Mouse (Mus musculus) testis, adult 2 months (tissue): ENCODE measurements at regions not wholly inside any gene's neighbourhood (a gene's known extent, or its start where the extent isn't known, plus 50 kb on each side); places are given as distances from the start of the nearest gene placed in this dataset.

Experiments
- H3K27ac ChIP-seq: fragments of 200-500 bp; 2 replicates; pipeline ENCODE4 v1.5.1; 2012; ENCODE audit warnings: low read depth, low read length; ENCODE audit not compliant: control insufficient read depth, insufficient read depth
- H3K27me3 ChIP-seq: fragments of 200-500 bp; 2 replicates; pipeline ENCODE4 v1.6.1; 2012; ENCODE audit warnings: mild to moderate bottlenecking, low read length, moderate library complexity; ENCODE audit not compliant: control insufficient read depth, insufficient read depth
- H3K36me3 ChIP-seq: fragments of 200-500 bp; 2 replicates; pipeline ENCODE4 v1.6.1; 2012; ENCODE audit warnings: mild to moderate bottlenecking, low read length; ENCODE audit not compliant: control insufficient read depth, insufficient read depth
- H3K4me1 ChIP-seq: fragments of 200-500 bp; 2 replicates; pipeline ENCODE4 v1.6.1; 2012; ENCODE audit warnings: low read length; ENCODE audit not compliant: control insufficient read depth, insufficient read depth
- H3K4me3 ChIP-seq: fragments of 200-500 bp; 2 replicates; pipeline ENCODE4 v1.5.1; 2012; ENCODE audit warnings: low read depth, mild to moderate bottlenecking, low read length, moderate library complexity, mixed read lengths; ENCODE audit not compliant: control insufficient read depth
- CTCF ChIP-seq: fragments of 200-500 bp; IDR thresholded peaks from 2 replicates; pipeline ENCODE4 v1.5.1; 2012; ENCODE audit warnings: low read depth, mild to moderate bottlenecking, inconsistent platforms, low read length, moderate library complexity; ENCODE audit not compliant: control insufficient read depth, insufficient read depth, insufficient replicate concordance
- POLR2A ChIP-seq: fragments of 200-500 bp; IDR thresholded peaks from 2 replicates; pipeline ENCODE4 v1.6.1; 2012; ENCODE audit warnings: low read depth, mild to moderate bottlenecking, inconsistent platforms, low read length, moderate library complexity; ENCODE audit not compliant: control insufficient read depth

DNA sequence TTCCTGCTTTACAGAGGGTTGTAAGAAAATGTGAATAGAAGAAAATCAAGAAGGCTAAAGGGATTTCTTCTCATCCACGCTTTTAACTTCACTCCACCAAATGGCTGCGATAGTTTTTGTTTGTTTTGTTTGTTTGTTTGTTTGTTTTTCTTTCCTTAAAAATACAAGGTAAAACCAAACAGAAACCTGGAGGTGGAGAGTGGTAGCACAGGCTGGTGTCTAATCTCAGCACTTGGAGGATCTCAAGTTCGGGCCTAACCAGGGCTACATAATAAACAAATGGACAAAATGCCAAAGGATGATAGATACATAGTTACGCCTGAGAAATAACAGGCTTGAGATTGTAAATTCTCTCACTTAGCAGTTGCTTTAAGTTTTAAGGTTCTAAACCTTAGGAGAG lies 50.8 kb upstream of the Mboat1 start:
- H3K4me1 ChIP-seq: 0 out of 2 replicates have a peak, but pooled peaks cover 2% of the 10 kb centered on the region
- no peak overlapping the region for H3K4me3 ChIP-seq
- no peak overlapping the region for H3K27ac ChIP-seq
- TF ChIP-seq CTCF (no peak), POLR2A (no peak)
- H3K36me3 ChIP-seq: no peaks in the 10 kb centered on the region
- no peaks in the 10 kb centered on the region for H3K27me3 ChIP-seq

DNA sequence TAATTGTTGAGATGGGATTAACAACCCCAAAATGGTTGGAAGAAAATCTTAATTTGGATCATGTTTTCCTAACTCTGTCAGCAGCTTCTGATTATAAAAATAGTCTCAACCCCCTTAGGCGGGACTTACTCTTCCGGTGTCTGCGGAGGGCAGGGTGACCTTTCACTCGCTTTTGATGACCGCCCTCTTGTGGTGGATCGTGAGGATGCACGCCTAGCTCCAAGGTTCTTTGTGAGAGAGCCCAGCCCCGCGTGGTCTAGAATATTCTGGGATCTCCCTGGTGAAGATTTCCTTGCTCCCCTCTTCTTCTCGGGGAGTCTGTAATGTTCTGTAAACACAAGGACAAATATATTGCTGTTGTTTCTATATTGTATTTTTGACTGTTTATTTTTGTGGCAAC lies 51.3 kb upstream of the Mboat1 start:
- Histone ChIP-seq H3K4me1 (0 out of 2 replicates have a peak, but pooled peaks cover 2% of the 10 kb centered on the region), H3K4me3 (no peak overlapping the region), H3K27ac (no peak overlapping the region), H3K36me3 (no peaks in the 10 kb centered on the region), H3K27me3 (no peaks in the 10 kb centered on the region)
- TF ChIP-seq POLR2A: no peak
- TF ChIP-seq CTCF: peak; percentile 91

DNA sequence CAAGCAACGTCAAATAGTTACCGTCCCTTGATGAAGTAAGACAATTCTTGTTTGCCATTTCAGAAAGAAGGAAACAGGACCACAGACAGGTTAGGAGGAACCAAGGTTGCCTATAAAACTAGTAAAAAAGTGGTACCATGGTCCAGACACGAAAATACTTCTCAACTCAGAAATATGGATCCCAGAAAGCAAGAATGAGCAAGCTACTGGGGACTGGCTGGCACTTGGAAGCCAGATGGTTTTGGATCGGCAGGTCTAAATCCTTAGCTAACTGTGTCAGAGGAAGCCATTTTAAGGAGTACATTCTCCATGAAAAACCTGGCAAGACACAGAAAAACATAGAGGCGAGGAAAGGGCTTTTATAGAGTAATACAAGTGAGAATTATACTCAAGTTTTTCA lies 51.9 kb upstream of the Mboat1 start:
- H3K27ac ChIP-seq: no peak overlapping the region
- no peaks in the 10 kb centered on the region for H3K27me3 ChIP-seq
- H3K4me3 ChIP-seq: no peak overlapping the region
- H3K36me3 ChIP-seq: no peaks in the 10 kb centered on the region
- TF ChIP-seq CTCF (no peak), POLR2A (no peak)
- 0 out of 2 replicates have a peak, but pooled peaks cover 2% of the 10 kb centered on the region for H3K4me1 ChIP-seq

DNA sequence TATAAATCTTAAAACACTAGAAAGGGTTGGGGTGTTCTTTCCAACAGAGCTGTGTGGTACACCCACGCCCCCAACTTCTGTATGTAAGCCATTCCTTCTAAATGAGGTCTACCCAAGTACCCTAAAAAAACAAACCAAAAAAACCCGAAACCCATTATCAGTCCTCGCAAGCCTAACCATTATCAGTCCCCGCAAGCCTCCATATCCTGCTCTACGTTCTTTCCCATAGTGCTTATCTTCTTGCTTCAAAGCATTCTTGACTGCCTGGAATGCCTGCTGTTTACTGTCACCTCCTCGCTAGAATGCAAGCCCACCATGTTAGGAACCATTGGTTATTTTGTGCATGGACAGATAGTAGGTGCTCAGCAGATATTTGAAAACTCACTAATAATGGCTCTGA lies 52.3 kb upstream of the Mboat1 start:
- Histone ChIP-seq H3K36me3 (no peaks in the 10 kb centered on the region), H3K4me3 (no peak overlapping the region), H3K27me3 (no peaks in the 10 kb centered on the region), H3K4me1 (0 out of 2 replicates have a peak, but pooled peaks cover 2% of the 10 kb centered on the region), H3K27ac (no peak overlapping the region)
- no peak for TF ChIP-seq CTCF
- TF ChIP-seq POLR2A: no peak

DNA sequence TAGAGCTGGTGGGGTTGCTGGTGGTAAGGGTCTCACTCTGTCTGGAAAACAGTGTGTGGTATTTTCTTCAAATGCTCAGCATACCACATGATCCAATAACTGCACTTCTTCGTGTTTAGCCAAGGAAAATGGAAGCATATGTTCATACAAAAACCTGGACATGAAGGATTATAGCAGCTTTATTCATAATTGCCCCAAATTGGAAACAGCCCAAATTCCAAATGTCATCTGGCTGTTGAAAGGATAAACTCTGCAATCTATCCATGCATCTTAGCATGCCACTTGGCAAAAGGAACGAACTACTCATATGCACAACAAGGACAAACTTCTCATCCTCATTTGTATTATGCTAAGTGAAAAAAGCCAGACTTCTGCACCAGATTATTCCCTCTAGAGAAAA lies 53.5 kb upstream of the Mboat1 start:
- Histone ChIP-seq H3K27ac (no peak overlapping the region), H3K4me1 (0 out of 2 replicates have a peak, but pooled peaks cover 2% of the 10 kb centered on the region), H3K4me3 (no peak overlapping the region), H3K27me3 (no peaks in the 10 kb centered on the region), H3K36me3 (no peaks in the 10 kb centered on the region)
- no peak for TF ChIP-seq CTCF
- no peak for TF ChIP-seq POLR2A

DNA sequence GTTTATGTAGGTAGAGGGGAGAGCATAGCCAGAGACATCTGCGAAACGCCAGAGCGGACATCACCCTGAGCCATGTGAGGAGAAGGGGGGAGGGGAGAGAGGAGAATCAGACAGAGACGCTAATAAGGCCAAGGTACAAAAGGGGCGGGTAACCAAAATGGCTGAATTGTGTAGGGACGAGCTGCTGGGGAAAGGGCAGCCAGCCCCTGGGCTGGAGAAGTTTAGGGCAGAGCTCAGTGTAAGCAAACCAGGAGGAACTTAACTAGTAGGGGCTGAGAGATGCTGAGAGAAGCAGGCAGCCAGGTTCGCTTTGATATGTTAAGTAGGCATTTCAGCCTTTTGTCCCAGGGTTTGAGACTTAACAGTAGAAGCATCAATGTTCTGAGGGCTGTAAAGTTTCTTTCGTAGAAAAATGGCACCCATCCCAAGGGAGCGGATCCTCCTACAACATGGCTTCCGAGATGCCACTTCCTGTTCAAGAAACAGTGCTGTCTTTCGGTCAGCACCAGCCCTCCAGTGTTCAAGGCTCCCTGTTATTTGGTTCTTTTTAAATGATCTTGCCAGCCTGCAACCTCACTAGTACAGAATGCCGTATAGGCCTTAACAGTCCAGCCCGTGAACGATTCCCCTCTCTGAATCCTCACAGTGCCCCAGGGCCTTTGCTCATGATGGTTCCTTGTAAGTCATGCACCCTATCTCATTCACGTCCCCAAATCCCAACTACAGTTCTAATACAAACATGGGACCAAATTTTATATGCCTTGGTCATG lies 55.4 kb upstream of the Mboat1 start:
- TF ChIP-seq CTCF (no peak), POLR2A (no peak)
- H3K27ac ChIP-seq: no peak overlapping the region
- peak overlapping the region; percentile 39 for H3K4me3 ChIP-seq

DNA sequence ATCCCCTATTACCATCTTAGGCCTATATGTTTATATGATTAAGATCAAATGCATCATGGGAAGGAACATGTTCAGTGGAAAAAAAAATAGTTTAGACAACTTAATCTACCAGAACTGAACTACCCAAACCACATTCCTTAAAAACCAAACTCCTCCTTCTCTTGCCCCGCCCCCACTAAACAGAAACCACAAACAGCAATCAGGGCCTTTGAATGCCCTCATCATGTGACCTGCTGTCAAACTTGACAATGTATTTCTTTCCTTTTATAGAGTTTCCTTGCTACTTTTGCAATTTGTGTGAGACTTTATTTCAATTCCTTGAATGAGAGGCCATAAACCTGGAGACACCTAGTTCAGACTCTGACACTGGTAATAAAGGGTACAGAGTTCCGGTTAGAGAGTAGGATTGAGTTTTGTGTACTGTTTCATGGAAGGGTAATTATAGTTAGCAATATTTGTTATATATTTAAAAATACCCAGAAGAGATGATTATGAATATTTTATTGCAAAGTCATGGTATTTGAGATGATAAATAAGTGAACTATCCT lies 61.7 kb upstream of the Mboat1 start:
- H3K27ac ChIP-seq: no peak overlapping the region
- H3K36me3 ChIP-seq: no peaks in the 10 kb centered on the region
- no peaks in the 10 kb centered on the region for H3K27me3 ChIP-seq
- H3K4me1 ChIP-seq: no peaks in the 10 kb centered on the region
- no peak for TF ChIP-seq POLR2A
- TF ChIP-seq CTCF: no peak
- H3K4me3 ChIP-seq: no peak overlapping the region

More for the DNA sequence above, 55.4 kb upstream of the Mboat1 start:
- Histone ChIP-seq H3K27me3 (no peaks in the 10 kb centered on the region), H3K36me3 (no peaks in the 10 kb centered on the region), H3K4me1 (0 out of 2 replicates have a peak, but pooled peaks cover 2% of the 10 kb centered on the region)
